Comparison of ENCODE assay signal across 8 mouse cellular contexts in the genomic region with DNA sequence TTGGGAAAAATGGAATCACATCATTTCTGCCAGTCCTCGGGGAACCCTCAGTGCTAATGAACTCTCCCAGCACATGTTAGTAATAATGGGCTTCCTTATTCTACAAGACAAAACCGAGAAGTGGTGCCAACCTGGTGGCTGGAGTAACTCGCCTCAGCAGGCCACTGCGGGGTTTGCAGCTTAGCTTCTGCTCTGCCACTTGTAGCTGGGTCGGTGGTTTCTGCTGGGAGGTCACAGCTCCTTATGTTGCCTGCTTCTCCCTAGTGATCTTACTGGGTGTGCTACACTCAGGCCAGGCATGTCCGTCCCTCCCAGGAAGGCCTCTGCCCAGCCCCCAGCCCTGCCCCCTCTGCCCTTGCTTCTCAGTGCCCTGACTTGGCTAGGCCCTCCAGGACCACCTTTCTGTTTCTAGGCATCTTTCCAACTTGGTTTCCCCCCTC.
DNase-seq lines count a peak whose midpoint lies in the region; ATAC-seq lines count a peak whose summit lies in the region.

No protein-coding gene starts in this region.

- H3K4me2 ChIP-seq in forebrain, embryonic 11.5 days (ENCODE audit: low read depth, low read length, severe bottlenecking) = no peak overlapping the region
- H3K4me2 ChIP-seq in midbrain, embryonic 16.5 days (ENCODE audit: low read length) = no peak overlapping the region

- H3K4me3 ChIP-seq in heart, embryonic 10.5 days = no peak overlapping the region
- H3K4me3 ChIP-seq in forebrain, embryonic 11.5 days (ENCODE audit: low read depth, low read length) = no peak overlapping the region
- H3K4me3 ChIP-seq in midbrain, embryonic 16.5 days (ENCODE audit: low read depth, low read length) = no peak overlapping the region

- peak overlapping the region; percentile 30; the same call in 1 of the 2 replicates for H3K9ac ChIP-seq in forebrain, embryonic 11.5 days (ENCODE audit: low read length)
- H3K9ac ChIP-seq in midbrain, embryonic 16.5 days (ENCODE audit: low read depth, low read length) = no peak overlapping the region

- ATAC-seq in forebrain, embryonic 11.5 days (replicated peaks; ENCODE audit: low FRiP score) = peak; percentile 88
- ATAC-seq in midbrain, embryonic 16.5 days = peak; percentile 90
- ATAC-seq in erythroblast, adult 5-6 weeks (replicated peaks; ENCODE audit: low FRiP score, poor library complexity, severe bottlenecking) = no peak

- H3K9me3 ChIP-seq in heart, embryonic 10.5 days = no peaks in the 10 kb centered on the region
- no peaks in the 10 kb centered on the region for H3K9me3 ChIP-seq in forebrain, embryonic 11.5 days (ENCODE audit: control insufficient read depth, low read length)
- H3K9me3 ChIP-seq in midbrain, embryonic 16.5 days (replicated peaks; ENCODE audit: control insufficient read depth, low read length, poor library complexity, severe bottlenecking) = no peaks in the 10 kb centered on the region

- H3K4me1 ChIP-seq in heart, embryonic 10.5 days = peaks cover 16% of the 10 kb centered on the region
- H3K4me1 ChIP-seq in forebrain, embryonic 11.5 days (replicated peaks; ENCODE audit: control insufficient read depth, insufficient read depth, low read length) = peaks cover 27% of the 10 kb centered on the region
- peaks cover 25% of the 10 kb centered on the region for H3K4me1 ChIP-seq in midbrain, embryonic 16.5 days (ENCODE audit: control insufficient read depth, insufficient read depth, low read length)

- DNase-seq in heart, embryonic 10.5 days (ENCODE audit: low spot score) = no peak
- no peak for DNase-seq in heart, adult 9 months (ENCODE audit: low spot score in 2 of 2)
- peak; percentile 82 for DNase-seq in Muller cell, postnatal 12 days (ENCODE audit: inconsistent ontology term)
- DNase-seq in forebrain, embryonic 11.5 days (ENCODE audit: low spot score) = peak; percentile 85
- DNase-seq in kidney, postnatal 4 days = peak; percentile 14 to 29
- no peak for DNase-seq in natural killer cell, adult 2 months (ENCODE audit: low spot score in 2 of 2)

- H3K36me3 ChIP-seq in heart, embryonic 10.5 days = no peaks in the 10 kb centered on the region
- no peaks in the 10 kb centered on the region for H3K36me3 ChIP-seq in forebrain, embryonic 11.5 days (ENCODE audit: control insufficient read depth, insufficient read depth, low read length)
- no peaks in the 10 kb centered on the region for H3K36me3 ChIP-seq in midbrain, embryonic 16.5 days (ENCODE audit: control insufficient read depth, insufficient read depth, low read length)

- 46% methylated on average over 6 of the region's 6 CpGs for WGBS in heart, embryonic 10.5 days
- WGBS in forebrain, embryonic 11.5 days = 11% methylated on average over 6 of the region's 6 CpGs
- 2% methylated on average over 6 of the region's 6 CpGs for WGBS in midbrain, embryonic 16.5 days

- H3K27me3 ChIP-seq in heart, embryonic 10.5 days (ENCODE audit: insufficient read depth, poor library complexity, severe bottlenecking) = no peaks in the 10 kb centered on the region
- no peaks in the 10 kb centered on the region for H3K27me3 ChIP-seq in forebrain, embryonic 11.5 days (ENCODE audit: control insufficient read depth, insufficient read depth, low read length)
- no peaks in the 10 kb centered on the region for H3K27me3 ChIP-seq in midbrain, embryonic 16.5 days (ENCODE audit: control insufficient read depth, insufficient read depth, low read depth, low read length)

- H3K27ac ChIP-seq in heart, embryonic 10.5 days = 0 out of 2 replicates have a peak overlapping the region, but pooled peaks have one; percentile 74
- peak overlapping the region; percentile 91 for H3K27ac ChIP-seq in forebrain, embryonic 11.5 days (ENCODE audit: low read depth, low read length)
- peak overlapping the region; percentile 55 for H3K27ac ChIP-seq in midbrain, embryonic 16.5 days (ENCODE audit: low read length)

Comparison
In these comparisons a context has a peak if more than half of its experiments do, and no peak if none do; other contexts are left out.
1. DNase-seq: peak in Muller cell, postnatal 12 days (single experiment), forebrain, embryonic 11.5 days (single experiment) and kidney, postnatal 4 days (2 of 2); none in heart, embryonic 10.5 days (single experiment), heart, adult 9 months (0 of 2) and natural killer cell, adult 2 months (0 of 2).
2. Peak in every context shown above with its lines, with median percentiles within 50 percentile points of each other: H3K27ac ChIP-seq.